Mouse (Mus musculus): ENCODE results near the gene Kcnip4. TPM values are rescaled to one million over a fixed set of nuclear protein-coding genes. Genes with fewer than 3 reads are reported as not detected.

Kcnip4 gene
- polyA plus RNA-seq, 1 experiment from 2014 or later: 21.3 TPM

DNA sequence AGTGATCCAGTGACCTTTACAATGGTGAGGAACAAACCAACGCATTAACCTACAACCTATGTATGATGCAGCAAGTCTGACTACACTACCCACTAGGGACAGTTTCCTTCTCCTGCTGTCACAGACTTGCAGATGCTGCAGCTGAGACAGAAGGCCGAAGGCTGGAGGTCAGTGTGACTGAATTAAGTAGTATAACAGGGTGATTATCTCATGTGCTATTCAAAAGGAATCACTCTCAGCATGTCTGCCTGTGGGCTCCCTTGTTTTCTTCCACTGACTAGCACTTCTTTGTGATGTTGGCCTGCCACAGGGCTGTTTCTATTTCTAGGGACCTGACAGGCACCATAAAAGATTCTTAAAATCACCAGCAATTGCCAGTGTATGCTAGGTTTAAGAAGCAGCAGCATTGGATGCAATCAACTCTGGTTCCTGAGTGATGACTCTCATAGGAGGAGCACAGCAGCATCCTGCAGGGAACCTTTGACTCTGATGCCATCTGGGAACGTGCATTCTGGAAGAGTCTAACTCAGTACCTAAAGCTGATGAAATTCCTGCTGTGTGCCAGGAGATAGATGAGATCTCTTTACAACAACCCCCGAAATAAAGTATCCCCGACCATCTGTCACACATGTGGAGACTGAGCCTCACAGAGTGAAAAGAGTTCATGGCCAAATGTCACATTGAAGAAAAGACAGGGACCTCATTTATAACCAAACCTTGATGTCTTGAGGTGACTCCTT, 1035.0 kb downstream of the Kcnip4 start:
- no peak for DNase-seq (ENCODE audit: low spot score)
- ATAC-seq (ENCODE audit: low FRiP score): peak; percentile 37; the same call in 1 of the 2 replicates
- H3K4me3 ChIP-seq (replicated peaks; ENCODE audit: low read length): no peak overlapping the region
- no peaks in the 10 kb centered on the region for H3K9me3 ChIP-seq (ENCODE audit: control insufficient read depth, low read length)
- WGBS: 14% methylated on average over 5 of the region's 5 CpGs
- no peaks in the 10 kb centered on the region for H3K36me3 ChIP-seq (replicated peaks; ENCODE audit: control insufficient read depth, insufficient read depth)
- 0 out of 2 replicates have a peak overlapping the region, but pooled peaks have one; percentile 5 for H3K9ac ChIP-seq
- H3K4me2 ChIP-seq (replicated peaks): no peak overlapping the region
- H3K4me1 ChIP-seq (replicated peaks; ENCODE audit: control insufficient read depth, insufficient read depth, low read length): peaks cover 6% of the 10 kb centered on the region; the same call in 1 of the 2 replicates
- H3K27me3 ChIP-seq (ENCODE audit: control insufficient read depth, insufficient read depth, low read length): no peaks in the 10 kb centered on the region
- H3K27ac ChIP-seq: no peak overlapping the region

DNA sequence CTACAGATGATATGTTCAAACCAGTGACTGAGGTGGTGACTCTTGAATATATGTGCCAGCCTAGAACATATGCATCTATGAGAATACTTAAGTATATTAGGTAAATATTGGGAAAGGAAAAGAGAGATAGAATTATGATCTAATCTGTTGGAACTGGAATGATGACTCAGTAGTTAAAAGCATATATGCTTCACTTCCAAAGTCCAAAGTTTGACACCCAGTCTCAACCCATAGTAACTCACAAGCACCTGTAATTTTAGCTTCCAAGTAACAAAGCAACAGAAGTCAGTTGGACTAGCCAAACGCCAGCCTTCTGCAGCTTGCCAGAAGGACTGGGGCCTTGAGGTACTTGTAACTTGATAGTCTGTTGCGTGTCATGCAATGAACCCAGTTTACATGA, 1041.6 kb downstream of the Kcnip4 start:
- WGBS: 96% methylated on average over 2 of the region's 2 CpGs
- Histone ChIP-seq H3K9ac (no peak overlapping the region), H3K9me3 (ENCODE audit: control insufficient read depth, low read length) (no peaks in the 10 kb centered on the region), H3K27me3 (ENCODE audit: control insufficient read depth, insufficient read depth, low read length) (no peaks in the 10 kb centered on the region), H3K4me1 (replicated peaks; ENCODE audit: control insufficient read depth, insufficient read depth, low read length) (no peaks in the 10 kb centered on the region), H3K36me3 (replicated peaks; ENCODE audit: control insufficient read depth, insufficient read depth) (no peaks in the 10 kb centered on the region), H3K27ac (no peak overlapping the region), H3K4me2 (replicated peaks) (no peak overlapping the region), H3K4me3 (replicated peaks; ENCODE audit: low read length) (no peak overlapping the region)
- no peak for ATAC-seq (ENCODE audit: low FRiP score)
- no peak for DNase-seq (ENCODE audit: low spot score)

DNA sequence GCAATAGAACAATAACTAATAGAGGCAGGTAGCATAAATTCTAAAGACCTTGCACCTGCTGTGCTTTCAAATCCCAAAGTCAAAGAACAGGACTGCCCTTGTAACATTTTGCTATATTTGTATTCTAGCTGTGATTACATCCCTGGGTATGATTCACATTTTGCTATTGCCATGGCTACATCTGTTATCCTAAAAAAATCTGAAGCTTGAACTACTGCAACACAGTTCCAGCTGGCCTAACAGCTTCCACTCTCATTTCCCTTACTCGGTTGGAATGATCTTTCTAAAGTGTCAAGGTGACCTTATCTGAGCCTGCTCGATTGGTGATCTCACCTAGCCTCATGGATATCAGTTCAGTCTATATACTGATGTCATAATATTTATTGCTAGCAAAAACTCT, 1064.5 kb downstream of the Kcnip4 start:
- no peak overlapping the region for H3K9ac ChIP-seq
- H3K4me2 ChIP-seq (replicated peaks): no peak overlapping the region
- ATAC-seq (ENCODE audit: low FRiP score): no peak
- H3K27me3 ChIP-seq (ENCODE audit: control insufficient read depth, insufficient read depth, low read length): no peaks in the 10 kb centered on the region
- no peaks in the 10 kb centered on the region for H3K9me3 ChIP-seq (ENCODE audit: control insufficient read depth, low read length)
- no peak overlapping the region for H3K27ac ChIP-seq
- H3K36me3 ChIP-seq (replicated peaks; ENCODE audit: control insufficient read depth, insufficient read depth): no peaks in the 10 kb centered on the region
- 72% methylated on average over 2 of the region's 2 CpGs for WGBS
- H3K4me3 ChIP-seq (replicated peaks; ENCODE audit: low read length): no peak overlapping the region
- no peaks in the 10 kb centered on the region for H3K4me1 ChIP-seq (replicated peaks; ENCODE audit: control insufficient read depth, insufficient read depth, low read length)
- no peak for DNase-seq (ENCODE audit: low spot score)

DNA sequence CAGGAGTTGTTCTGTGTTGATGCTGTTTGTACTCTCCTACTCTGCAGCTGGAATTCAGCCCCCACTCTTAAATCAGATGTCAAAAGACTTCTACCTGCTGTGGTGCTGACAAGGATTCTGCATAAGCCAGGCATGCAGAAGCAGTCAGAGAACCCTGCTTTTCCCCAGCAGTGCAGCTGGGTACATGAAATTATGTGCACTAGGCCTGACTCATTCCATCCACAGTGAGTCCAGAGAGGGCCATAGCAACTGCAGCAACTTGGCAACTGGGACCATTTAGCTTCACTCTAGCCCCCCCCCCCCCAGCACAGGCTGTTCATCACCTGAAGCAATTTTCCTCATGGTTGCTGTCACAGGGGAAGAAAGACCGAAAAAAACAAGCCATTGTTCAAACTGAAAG, 1075.8 kb downstream of the Kcnip4 start:
- DNase-seq (ENCODE audit: low spot score) (no peak), ATAC-seq (ENCODE audit: low FRiP score) (no peak)
- Histone ChIP-seq H3K27me3 (ENCODE audit: control insufficient read depth, insufficient read depth, low read length) (no peaks in the 10 kb centered on the region), H3K9me3 (ENCODE audit: control insufficient read depth, low read length) (no peaks in the 10 kb centered on the region), H3K4me2 (replicated peaks) (no peak overlapping the region), H3K27ac (no peak overlapping the region), H3K4me3 (replicated peaks; ENCODE audit: low read length) (no peak overlapping the region), H3K4me1 (replicated peaks; ENCODE audit: control insufficient read depth, insufficient read depth, low read length) (no peaks in the 10 kb centered on the region), H3K9ac (no peak overlapping the region), H3K36me3 (replicated peaks; ENCODE audit: control insufficient read depth, insufficient read depth) (no peaks in the 10 kb centered on the region)
- WGBS: 62% methylated on average over 1 of the region's 1 CpGs

DNA sequence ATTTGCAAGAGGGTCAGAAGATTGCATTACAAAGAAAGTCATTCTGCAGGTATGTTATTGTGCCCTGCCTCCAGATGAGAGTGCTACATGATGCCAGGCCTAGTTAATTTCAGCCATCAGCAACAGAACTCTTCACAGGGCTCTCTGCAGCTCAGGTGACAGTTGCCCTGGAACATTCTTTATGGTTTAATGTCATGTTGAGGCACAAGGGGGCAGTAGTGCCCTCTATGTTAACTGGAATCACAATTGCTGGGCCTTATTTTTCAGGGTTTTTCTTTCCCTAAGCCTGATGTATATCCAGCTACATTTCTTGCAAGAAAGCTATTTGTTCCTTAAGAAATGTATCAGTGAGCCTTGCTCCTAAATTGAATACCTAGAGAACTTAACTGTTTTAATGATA, 1094.2 kb downstream of the Kcnip4 start:
- DNase-seq (ENCODE audit: low spot score): peak; percentile 82
- ATAC-seq (ENCODE audit: low FRiP score): no peak
- Histone ChIP-seq H3K9me3 (ENCODE audit: control insufficient read depth, low read length) (no peaks in the 10 kb centered on the region), H3K27me3 (ENCODE audit: control insufficient read depth, insufficient read depth, low read length) (no peaks in the 10 kb centered on the region), H3K4me3 (replicated peaks; ENCODE audit: low read length) (no peak overlapping the region), H3K36me3 (replicated peaks; ENCODE audit: control insufficient read depth, insufficient read depth) (no peaks in the 10 kb centered on the region), H3K9ac (no peak overlapping the region), H3K4me1 (replicated peaks; ENCODE audit: control insufficient read depth, insufficient read depth, low read length) (no peaks in the 10 kb centered on the region), H3K27ac (no peak overlapping the region), H3K4me2 (replicated peaks) (no peak overlapping the region)

DNA sequence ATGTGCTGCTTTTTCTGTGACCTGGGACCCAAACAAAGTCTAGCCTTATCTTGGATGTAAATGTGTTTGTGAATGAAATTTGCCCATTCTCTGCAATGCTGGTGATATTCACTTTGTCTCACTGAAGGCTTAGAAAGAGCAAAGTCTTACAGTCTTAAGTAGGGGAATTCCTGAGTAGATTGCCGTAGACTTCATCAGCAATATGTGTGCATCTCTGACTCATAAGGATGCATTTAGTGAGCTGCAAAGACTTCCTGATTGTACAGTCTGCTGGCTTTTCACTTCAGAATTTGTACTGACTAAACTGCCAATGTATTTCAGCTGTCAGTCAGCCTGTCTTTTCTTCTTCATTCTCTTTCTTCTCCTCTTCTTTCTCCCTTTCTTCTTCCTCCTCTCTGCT, 1102.8 kb downstream of the Kcnip4 start:
- no peak overlapping the region for H3K4me3 ChIP-seq (replicated peaks; ENCODE audit: low read length)
- WGBS: 93% methylated on average over 1 of the region's 1 CpGs
- no peak overlapping the region for H3K27ac ChIP-seq
- no peak for ATAC-seq (ENCODE audit: low FRiP score)
- DNase-seq (ENCODE audit: low spot score): no peak
- no peak overlapping the region for H3K9ac ChIP-seq
- no peak overlapping the region for H3K4me2 ChIP-seq (replicated peaks)
- no peaks in the 10 kb centered on the region for H3K36me3 ChIP-seq (replicated peaks; ENCODE audit: control insufficient read depth, insufficient read depth)
- no peaks in the 10 kb centered on the region for H3K4me1 ChIP-seq (replicated peaks; ENCODE audit: control insufficient read depth, insufficient read depth, low read length)
- no peaks in the 10 kb centered on the region for H3K27me3 ChIP-seq (ENCODE audit: control insufficient read depth, insufficient read depth, low read length)
- no peaks in the 10 kb centered on the region for H3K9me3 ChIP-seq (ENCODE audit: control insufficient read depth, low read length)

DNA sequence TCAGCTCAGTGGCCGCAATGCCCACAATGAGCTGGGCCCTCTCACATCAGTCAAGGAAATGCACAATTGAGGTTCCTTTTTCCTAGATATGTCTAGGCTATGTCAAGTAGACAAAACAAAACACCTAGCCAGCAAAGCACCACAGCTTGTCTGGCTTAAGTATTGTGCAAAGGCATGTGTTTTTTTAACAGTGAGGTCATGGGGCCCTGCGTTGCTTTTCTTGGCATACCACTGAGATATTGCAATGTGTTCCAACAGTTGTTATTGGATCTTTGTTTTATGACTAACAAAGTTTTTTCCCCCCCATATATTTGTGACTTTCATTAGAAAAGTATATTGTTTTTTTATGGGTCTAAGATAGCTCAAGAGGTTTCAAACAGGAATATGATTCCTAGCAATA, 1105.0 kb downstream of the Kcnip4 start:
- Histone ChIP-seq H3K4me2 (replicated peaks) (no peak overlapping the region), H3K4me1 (replicated peaks; ENCODE audit: control insufficient read depth, insufficient read depth, low read length) (no peaks in the 10 kb centered on the region), H3K9me3 (ENCODE audit: control insufficient read depth, low read length) (no peaks in the 10 kb centered on the region), H3K36me3 (replicated peaks; ENCODE audit: control insufficient read depth, insufficient read depth) (no peaks in the 10 kb centered on the region), H3K27me3 (ENCODE audit: control insufficient read depth, insufficient read depth, low read length) (no peaks in the 10 kb centered on the region), H3K4me3 (replicated peaks; ENCODE audit: low read length) (no peak overlapping the region), H3K9ac (no peak overlapping the region), H3K27ac (no peak overlapping the region)
- ATAC-seq (ENCODE audit: low FRiP score) (no peak), DNase-seq (ENCODE audit: low spot score) (no peak)
- WGBS: 90% methylated on average over 2 of the region's 2 CpGs

DNA sequence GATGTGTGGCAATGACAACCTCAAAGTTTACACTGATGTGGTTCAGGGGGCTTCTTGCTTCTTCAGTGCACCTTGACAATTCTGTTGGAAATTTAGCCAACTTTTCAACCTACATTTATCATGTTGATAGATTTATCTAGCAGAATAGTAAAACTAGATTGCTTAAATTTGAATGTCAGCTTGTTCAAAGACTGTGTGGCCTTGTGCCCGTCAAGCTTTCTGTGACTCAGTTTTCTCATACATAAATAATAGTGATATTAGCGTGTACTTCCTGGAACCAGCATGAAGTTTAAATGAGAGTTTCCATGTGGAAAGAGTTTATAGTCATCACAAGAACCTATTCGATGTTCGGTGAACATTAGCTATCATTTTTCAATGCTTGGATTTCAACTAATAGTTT, 1112.4 kb downstream of the Kcnip4 start:
- H3K4me3 ChIP-seq (replicated peaks; ENCODE audit: low read length): no peak overlapping the region
- no peak for DNase-seq (ENCODE audit: low spot score)
- no peaks in the 10 kb centered on the region for H3K27me3 ChIP-seq (ENCODE audit: control insufficient read depth, insufficient read depth, low read length)
- H3K27ac ChIP-seq: no peak overlapping the region
- no peaks in the 10 kb centered on the region for H3K4me1 ChIP-seq (replicated peaks; ENCODE audit: control insufficient read depth, insufficient read depth, low read length)
- WGBS: 96% methylated on average over 4 of the region's 4 CpGs
- no peaks in the 10 kb centered on the region for H3K9me3 ChIP-seq (ENCODE audit: control insufficient read depth, low read length)
- H3K36me3 ChIP-seq (replicated peaks; ENCODE audit: control insufficient read depth, insufficient read depth): no peaks in the 10 kb centered on the region
- no peak for ATAC-seq (ENCODE audit: low FRiP score)
- no peak overlapping the region for H3K4me2 ChIP-seq (replicated peaks)
- no peak overlapping the region for H3K9ac ChIP-seq

DNA sequence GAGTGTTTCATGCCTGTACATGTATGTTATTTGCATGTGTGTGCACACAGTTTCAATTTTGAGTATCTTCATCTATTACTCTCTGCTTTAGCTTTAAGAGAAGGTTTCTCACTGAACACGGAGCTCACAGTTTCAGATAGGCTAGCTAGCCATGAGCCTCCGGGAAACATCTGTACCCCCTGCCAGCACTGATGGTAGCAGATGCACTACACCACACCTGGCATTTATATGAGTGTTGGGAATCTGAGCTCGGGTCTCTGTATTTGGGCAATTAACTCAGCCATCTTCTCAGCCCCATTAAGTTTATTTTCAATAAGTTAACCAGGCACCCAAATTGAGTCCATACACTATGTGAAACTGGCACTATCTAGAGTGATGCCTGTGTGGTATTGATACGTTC, 1113.2 kb downstream of the Kcnip4 start:
- Histone ChIP-seq H3K4me3 (replicated peaks; ENCODE audit: low read length) (no peak overlapping the region), H3K36me3 (replicated peaks; ENCODE audit: control insufficient read depth, insufficient read depth) (no peaks in the 10 kb centered on the region), H3K27ac (no peak overlapping the region), H3K4me1 (replicated peaks; ENCODE audit: control insufficient read depth, insufficient read depth, low read length) (no peaks in the 10 kb centered on the region), H3K27me3 (ENCODE audit: control insufficient read depth, insufficient read depth, low read length) (no peaks in the 10 kb centered on the region), H3K9ac (no peak overlapping the region), H3K4me2 (replicated peaks) (no peak overlapping the region), H3K9me3 (ENCODE audit: control insufficient read depth, low read length) (no peaks in the 10 kb centered on the region)
- WGBS: 76% methylated on average over 4 of the region's 4 CpGs
- DNase-seq (ENCODE audit: low spot score) (no peak), ATAC-seq (ENCODE audit: low FRiP score) (no peak)

DNA sequence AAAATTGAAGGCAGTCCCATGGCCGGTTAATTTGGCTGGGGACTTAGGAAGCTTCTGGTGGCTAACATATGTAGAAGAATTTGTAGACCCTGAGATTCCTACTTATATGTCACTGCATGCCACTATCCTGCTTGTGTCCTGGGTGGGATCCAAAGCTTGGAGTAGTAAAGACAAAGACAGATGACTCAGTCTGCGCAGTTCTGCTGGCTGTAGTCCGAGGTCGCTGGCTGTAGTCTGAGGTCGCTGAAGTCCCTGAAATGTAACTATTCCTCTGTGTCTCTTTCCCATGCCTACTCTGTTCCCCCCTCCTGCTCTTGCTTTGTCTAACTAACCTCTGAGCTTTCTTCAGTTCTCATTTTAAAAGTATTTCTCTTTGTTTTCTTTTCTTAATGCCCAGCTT, 1114.4 kb downstream of the Kcnip4 start:
- DNase-seq (ENCODE audit: low spot score): no peak
- Histone ChIP-seq H3K9ac (no peak overlapping the region), H3K4me2 (replicated peaks) (no peak overlapping the region), H3K27me3 (ENCODE audit: control insufficient read depth, insufficient read depth, low read length) (no peaks in the 10 kb centered on the region), H3K27ac (no peak overlapping the region), H3K36me3 (replicated peaks; ENCODE audit: control insufficient read depth, insufficient read depth) (no peaks in the 10 kb centered on the region), H3K9me3 (ENCODE audit: control insufficient read depth, low read length) (no peaks in the 10 kb centered on the region), H3K4me1 (replicated peaks; ENCODE audit: control insufficient read depth, insufficient read depth, low read length) (no peaks in the 10 kb centered on the region), H3K4me3 (replicated peaks; ENCODE audit: low read length) (no peak overlapping the region)
- no peak for ATAC-seq (ENCODE audit: low FRiP score)
- WGBS: 73% methylated on average over 5 of the region's 5 CpGs

Data from hindbrain, embryonic 14.5 days (tissue).